7 mouse cellular contexts compared by ENCODE assay signal in genomic region chr15:77821424-77821823, GRCm38 (mm10). TPM values are rescaled to one million over a fixed set of nuclear protein-coding genes. Genes with fewer than 3 reads are reported as not detected.
A peak's percentile ranks its signal among the peaks of the same experiment; 100 is the strongest.
DNase-seq lines count a peak whose midpoint lies in the region; ATAC-seq and TF ChIP-seq lines count a peak whose summit lies in the region.

No protein-coding gene starts in this region.

- TF ChIP-seq CTCF in left cerebral cortex, adult 2 months (IDR thresholded peaks at IDR 0.05): no peak

- 0 out of 2 replicates have a peak, but pooled peaks cover 11% of the 10 kb centered on the region for H3K36me3 ChIP-seq in embryonic facial prominence, embryonic 10.5 days (replicated peaks)
- H3K36me3 ChIP-seq in intestine, embryonic 15.5 days: no peaks in the 10 kb centered on the region

- ATAC-seq in intestine, embryonic 15.5 days: peak; percentile 9; the same call in 1 of the 2 replicates
- peak; percentile 41 for ATAC-seq in megakaryocyte-erythroid progenitor cell, adult 5-6 weeks (replicated peaks; ENCODE audit: low FRiP score, low TSS enrichment, poor library complexity, severe bottlenecking)

- peak overlapping the region; percentile 44 for H3K4me2 ChIP-seq in intestine, embryonic 15.5 days (replicated peaks)

- no peaks in the 10 kb centered on the region for H3K9me3 ChIP-seq in embryonic facial prominence, embryonic 10.5 days
- H3K9me3 ChIP-seq in intestine, embryonic 15.5 days: no peaks in the 10 kb centered on the region

- peak overlapping the region; percentile 76 for H3K27ac ChIP-seq in left cerebral cortex, adult 2 months
- H3K27ac ChIP-seq in embryonic facial prominence, embryonic 10.5 days (replicated peaks): peak overlapping the region; percentile 60
- peak overlapping the region; percentile 80 for H3K27ac ChIP-seq in intestine, embryonic 15.5 days

- WGBS in embryonic facial prominence, embryonic 10.5 days: 70% methylated on average over 7 of the region's 7 CpGs
- 23% methylated on average over 7 of the region's 7 CpGs for WGBS in intestine, embryonic 15.5 days

- no peak overlapping the region for H3K9ac ChIP-seq in intestine, embryonic 15.5 days

- no peaks in the 10 kb centered on the region for H3K27me3 ChIP-seq in embryonic facial prominence, embryonic 10.5 days (replicated peaks; ENCODE audit: low read depth, poor library complexity, severe bottlenecking)
- no peaks in the 10 kb centered on the region for H3K27me3 ChIP-seq in intestine, embryonic 15.5 days (replicated peaks)

- intact Hi-C loops in left cerebral cortex, adult 2 months (cut with DNase I): no loop called here
- intact Hi-C loops in left cerebral cortex, postnatal 25 days (cut with DNase I): no loop called here

- no peak overlapping the region for H3K4me3 ChIP-seq in left cerebral cortex, adult 2 months
- no peak overlapping the region for H3K4me3 ChIP-seq in embryonic facial prominence, embryonic 10.5 days
- no peak overlapping the region for H3K4me3 ChIP-seq in intestine, embryonic 15.5 days (replicated peaks)

- H3K4me1 ChIP-seq in embryonic facial prominence, embryonic 10.5 days: peaks cover 91% of the 10 kb centered on the region
- H3K4me1 ChIP-seq in intestine, embryonic 15.5 days (replicated peaks): peaks cover 86% of the 10 kb centered on the region

- DNase-seq in left cerebral cortex, adult 2 months (ENCODE audit: extremely low spot score in 1 of 2, low spot score in 2 of 2): no peak
- no peak for DNase-seq in left cerebral cortex, adult 8-10 months (ENCODE audit: low spot score in 2 of 2)
- no peak for DNase-seq in embryonic facial prominence, embryonic 10.5 days (ENCODE audit: low spot score)
- DNase-seq in left cerebral cortex, postnatal 25 days (ENCODE audit: low spot score in 2 of 2): no peak
- DNase-seq in gastrocnemius, postnatal 25 days: no peak

RNA-seq across cellular contexts. Expression of gene Myh9, which starts 20.6 kb away (rescaled TPM):
- 10 to 100 TPM; 81.2 to 91.4 TPM for total RNA-seq in left cerebral cortex, adult 2 months (2021)
- total RNA-seq in left cerebral cortex, adult 8-10 months (2022): 10 to 100 TPM; 65.9 to 77.7 (median 71.1) TPM
- polyA plus RNA-seq in embryonic facial prominence, embryonic 10.5 days (2016; fragmentation: Nextera tagmentation; extraction: Ambion mirVana): 45.7 and 46.9 TPM in 2 replicates
- polyA plus RNA-seq in intestine, embryonic 15.5 days (2015; fragmentation: Nextera tagmentation; extraction: Ambion mirVana): 51.6 and 52.9 TPM in 2 replicates
- total RNA-seq in megakaryocyte-erythroid progenitor cell, adult 5-6 weeks (2014; fragmentation: Nextera tagmentation): 98.3 and 144 TPM in 2 replicates
- total RNA-seq in megakaryocyte-erythroid progenitor cell, adult 5-6 weeks (2017): 195 and 198 TPM in 2 replicates
- 10 to 100 TPM; 69.9 to 75.5 TPM for total RNA-seq in left cerebral cortex, postnatal 25 days (2021)
- 10 to 100 TPM; 51.0 to 72.0 TPM for total RNA-seq in gastrocnemius, postnatal 25 days (2021)
